Mouse (Mus musculus): ENCODE results near the gene Zfp62. TPM values are rescaled to one million over a fixed set of nuclear protein-coding genes. Genes with fewer than 3 reads are reported as not detected.

Zfp62 gene
- total and polyA plus RNA-seq, 3 experiments = 16.7 to 132 (median 31.8) TPM

DNA sequence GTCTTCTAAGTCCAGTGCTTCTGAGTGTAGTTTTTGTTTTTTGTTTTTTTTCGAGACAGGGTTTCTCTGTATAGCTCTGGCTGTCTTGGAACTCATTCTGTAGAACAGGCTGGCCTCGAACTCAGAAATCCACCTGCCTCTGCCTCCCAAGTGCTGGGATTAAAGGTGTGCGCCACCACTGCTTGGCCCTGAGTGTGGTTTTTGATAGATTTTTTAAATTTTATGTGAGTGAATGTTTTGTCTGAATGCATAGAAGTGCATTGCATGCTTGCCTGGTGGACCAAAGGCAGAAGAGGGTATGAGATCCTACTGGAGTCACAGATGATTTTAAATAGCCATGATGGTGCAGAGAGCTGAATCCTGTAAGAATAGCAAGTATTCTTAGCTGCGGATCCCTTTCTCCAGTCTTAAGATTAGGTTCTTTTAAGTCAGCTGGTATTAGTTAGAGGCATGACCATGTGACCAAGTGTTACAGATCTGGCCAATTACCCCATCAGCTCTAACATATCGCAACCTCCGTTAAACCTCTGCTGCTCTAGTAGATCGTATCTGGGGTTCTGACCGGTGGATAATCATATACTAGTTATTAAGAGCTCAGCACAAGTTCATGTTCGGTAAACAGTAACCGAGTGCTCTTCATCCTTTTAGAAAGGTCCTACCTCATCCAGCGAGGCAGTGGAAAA, 40.0 kb downstream of the Zfp62 start:
- no peaks in the 10 kb centered on the region for H3K9me3 ChIP-seq (replicated peaks; ENCODE audit: insufficient read depth, low read length)
- H3K4me3 ChIP-seq (ENCODE audit: control insufficient read depth in 1 of 2, insufficient read depth in 1 of 2, low read depth in 2 of 2, low read length in 2 of 2) = peak overlapping the region; percentile 62 to 65
- H3K36me3 ChIP-seq (ENCODE audit: control insufficient read depth in 1 of 2, insufficient read depth in 2 of 2, low read length in 2 of 2) = peaks cover 0 to 39% of the 10 kb centered on the region in 2 experiments; a peak in 2 of 4 replicates
- H3K27ac ChIP-seq (ENCODE audit: control insufficient read depth, low read depth, low read length) = peak overlapping the region; percentile 58
- H3K27me3 ChIP-seq (ENCODE audit: control insufficient read depth in 1 of 2, insufficient read depth in 2 of 2, low read length in 2 of 2) = no peaks in the 10 kb centered on the region
- H3K79me2 ChIP-seq (ENCODE audit: control insufficient read depth, insufficient read depth, low read length, poor library complexity) = no peaks in the 10 kb centered on the region
- DNase-seq (ENCODE audit: low read depth, low spot score) = peak; percentile 75
- H3K4me1 ChIP-seq (ENCODE audit: control insufficient read depth in 1 of 2, insufficient read depth in 2 of 2, low read length in 2 of 2) = peaks cover 33 to 38% of the 10 kb centered on the region in 2 experiments
- peak overlapping the region; percentile 51 for H3K9ac ChIP-seq (ENCODE audit: control insufficient read depth, low read depth, low read length, poor library complexity, severe bottlenecking)
- TF ChIP-seq USF1 (IDR thresholded peaks at IDR 0.05; ENCODE audit: low read depth, low read length) (peak; percentile 90), NELFE (IDR thresholded peaks at IDR 0.05; ENCODE audit: low read depth, low read length) (no peak), RAD21 (IDR thresholded peaks at IDR 0.05; ENCODE audit: low read depth, low read length) (no peak), GATA1 (IDR thresholded peaks at IDR 0.05; ENCODE audit: low read depth, low read length) (peak; percentile 35; the same call in 1 of the 2 replicates), GABPA (IDR thresholded peaks at IDR 0.05; ENCODE audit: low read depth, low read length) (no peak), MAZ (IDR thresholded peaks at IDR 0.05; ENCODE audit: low read depth, low read length) (no peak), ELF1 (IDR thresholded peaks at IDR 0.05; ENCODE audit: low read depth, low read length) (no peak), MEF2A (IDR thresholded peaks at IDR 0.05; ENCODE audit: extremely low read depth, insufficient replicate concordance, low read depth, low read length, poor library complexity, severe bottlenecking) (no peak; the same call in 1 of the 2 replicates), CTCF (IDR thresholded peaks at IDR 0.05 in 2 of 3, conservative IDR thresholded peaks at IDR 0.05 in 1 of 3; ENCODE audit: control insufficient read depth in 1 of 3, insufficient read depth in 1 of 3, low read depth in 2 of 3, low read length in 3 of 3, poor library complexity in 1 of 3, severe bottlenecking in 1 of 3) (no peak), TAL1 (IDR thresholded peaks at IDR 0.05; ENCODE audit: low read length) (no peak), ZMIZ1 (IDR thresholded peaks at IDR 0.05; ENCODE audit: low read depth, low read length) (no peak), POLR2AphosphoS5 (IDR thresholded peaks at IDR 0.05; ENCODE audit: borderline replicate concordance, low read depth, low read length) (no peak), MXI1 (IDR thresholded peaks at IDR 0.05; ENCODE audit: low read depth, low read length) (no peak), TBP (IDR thresholded peaks at IDR 0.05; ENCODE audit: low read depth, low read length) (peak; percentile 61), ETS1 (IDR thresholded peaks at IDR 0.05; ENCODE audit: low read depth, low read length) (0 out of 2 replicates have a peak, but pooled peaks have one; percentile 41), HCFC1 (IDR thresholded peaks at IDR 0.05; ENCODE audit: low read depth, low read length) (no peak), ZC3H11A (IDR thresholded peaks at IDR 0.05; ENCODE audit: low read depth, low read length) (no peak), CHD1 (IDR thresholded peaks at IDR 0.05; ENCODE audit: low read depth, low read length) (no peak; the same call in 1 of the 2 replicates), TCF12 (IDR thresholded peaks at IDR 0.05; ENCODE audit: low read depth, low read length) (no peak), SMC3 (IDR thresholded peaks at IDR 0.05; ENCODE audit: low read depth, low read length) (no peak), JUND (IDR thresholded peaks at IDR 0.05; ENCODE audit: low read depth, low read length) (no peak), KAT2A (conservative IDR thresholded peaks at IDR 0.05; ENCODE audit: low read depth, low read length) (no peak), E2F4 (IDR thresholded peaks at IDR 0.05; ENCODE audit: borderline replicate concordance, low read depth, low read length) (no peak), ZNF384 (IDR thresholded peaks at IDR 0.05; ENCODE audit: low read depth, low read length) (no peak), ZKSCAN1 (IDR thresholded peaks at IDR 0.05; ENCODE audit: low read depth, low read length) (no peak), EP300 (IDR thresholded peaks at IDR 0.05; ENCODE audit: low read depth in 1 of 2, low read length in 2 of 2) (no peak), POLR2A (IDR thresholded peaks at IDR 0.05; ENCODE audit: control insufficient read depth in 1 of 2, insufficient read depth in 1 of 2, low read depth in 1 of 2, low read length in 2 of 2, poor library complexity in 1 of 2) (no peak), MYC (IDR thresholded peaks at IDR 0.05; ENCODE audit: low read depth, low read length) (peak; percentile 16; the same call in 1 of the 2 replicates), NRF1 (IDR thresholded peaks at IDR 0.05; ENCODE audit: insufficient read depth, low read depth, low read length, poor library complexity, severe bottlenecking) (no peak), MAFK (IDR thresholded peaks at IDR 0.05; ENCODE audit: borderline replicate concordance, low read depth, low read length) (no peak), MAX (IDR thresholded peaks at IDR 0.05; ENCODE audit: low read length) (peak; percentile 53; the same call in 1 of the 2 replicates), BHLHE40 (IDR thresholded peaks at IDR 0.05; ENCODE audit: borderline replicate concordance, low read depth, low read length) (no peak), SIN3A (IDR thresholded peaks at IDR 0.05; ENCODE audit: low read length) (no peak), POLR2AphosphoS2 (IDR thresholded peaks at IDR 0.05; ENCODE audit: low read length) (no peak), RCOR1 (IDR thresholded peaks at IDR 0.05; ENCODE audit: low read depth, low read length) (no peak), CHD2 (IDR thresholded peaks at IDR 0.05; ENCODE audit: low read length) (no peak), USF2 (IDR thresholded peaks at IDR 0.05; ENCODE audit: borderline replicate concordance in 1 of 2, insufficient read depth in 1 of 2, low read depth in 1 of 2, low read length in 2 of 2) (peak in 1 of 2 experiments; percentile 67; a peak in 1 of 4 replicates)
